Mouse (Mus musculus) ES-E14 (cell line): ENCODE results near the gene Lysmd2. TPM values are rescaled to one million over a fixed set of nuclear protein-coding genes. Genes with fewer than 3 reads are reported as not detected.
"Not testable (repeated sequence)": the region's sequence is repeated elsewhere in the genome, so short reads cannot be mapped to it uniquely, and the experiment has no call there.

Experiments
- DNase-seq: peaks from one replicate; pipeline ENCODE4 v3.0.0-alpha.2; 2013; ENCODE audit warnings: low read depth, low spot score
- H3K27ac ChIP-seq: 2 replicates; pipeline ENCODE4 v1.5.1; 2012; ENCODE audit warnings: low read depth, mild to moderate bottlenecking, low read length, moderate library complexity, mixed read lengths; ENCODE audit not compliant: poor library complexity, insufficient read depth, severe bottlenecking
- H3K36me3 ChIP-seq: 2 replicates; pipeline ENCODE4 v1.6.1; 2012; ENCODE audit warnings: mild to moderate bottlenecking, low read length, moderate library complexity, mixed read lengths; ENCODE audit not compliant: control insufficient read depth, poor library complexity, insufficient read depth, severe bottlenecking
- H3K4me1 ChIP-seq, 2 experiments: fragments of 150-350 bp in 1 of 2; sonication (generic) in 1 of 2; 2 replicates each; pipeline ENCODE4 v1.6.1; 2012; ENCODE audit warnings: low read length in 2 of 2, mild to moderate bottlenecking in 1 of 2, mixed read lengths in 1 of 2; ENCODE audit not compliant: control insufficient read depth in 2 of 2, insufficient read depth in 2 of 2, poor library complexity in 1 of 2
- H3K4me3 ChIP-seq, 2 experiments: fragments of 150-350 bp in 1 of 2; sonication (generic) in 1 of 2; 2 replicates each; pipeline ENCODE4 v1.5.1; 2012; ENCODE audit warnings: low read length in 2 of 2, low read depth in 1 of 2, mild to moderate bottlenecking in 1 of 2, mixed read lengths in 1 of 2; ENCODE audit not compliant: insufficient read depth in 1 of 2, poor library complexity in 1 of 2, severe bottlenecking in 1 of 2
- H3K9ac ChIP-seq: 2 replicates; pipeline ENCODE4 v1.6.1; 2012; ENCODE audit warnings: low read depth, mild to moderate bottlenecking, low read length, mixed read lengths; ENCODE audit not compliant: poor library complexity, insufficient read depth, severe bottlenecking
- H3K9me3 ChIP-seq: fragments of 150-350 bp; sonication (generic); 2 replicates; pipeline ENCODE4 v1.6.1; 2012; ENCODE audit warnings: low read depth, mild to moderate bottlenecking, low read length; ENCODE audit not compliant: control insufficient read depth, insufficient read depth
- CHD2 ChIP-seq: IDR thresholded peaks from 2 replicates; pipeline ENCODE4 v1.6.1; 2014; ENCODE audit warnings: mild to moderate bottlenecking, low read depth, low read length, inconsistent platforms
- HCFC1 ChIP-seq: IDR thresholded peaks from 2 replicates; pipeline ENCODE4 v1.6.1; 2012; ENCODE audit warnings: low read length, inconsistent platforms, borderline replicate concordance; ENCODE audit not compliant: insufficient read depth
- MAFK ChIP-seq: IDR thresholded peaks from 2 replicates; pipeline ENCODE4 v1.6.1; 2014; ENCODE audit warnings: mild to moderate bottlenecking, low read depth, low read length, inconsistent platforms; ENCODE audit not compliant: insufficient read depth
- ZC3H11A ChIP-seq: IDR thresholded peaks from 2 replicates; pipeline ENCODE4 v1.6.1; 2012; ENCODE audit warnings: low read depth, mild to moderate bottlenecking, inconsistent platforms, low read length, borderline replicate concordance
- ZNF384 ChIP-seq: IDR thresholded peaks from 2 replicates; pipeline ENCODE4 v1.6.1; 2012; ENCODE audit warnings: low read depth, low read length, inconsistent platforms
- in situ Hi-C, 2 experiments: fragments of 600-800 bp; cut with MboI; formaldehyde crosslinking; loops; one replicate each; pipeline ENCODE4 v1.15.1; 2025; ENCODE audit warnings: low sequenced_read_pairs in 2 of 2, inconsistent platforms in 1 of 2; ENCODE audit not compliant: unreplicated experiment in 2 of 2
- total RNA-seq: library from RNA; depleted of rRNA; stranded (reverse); fragments of 300-350 nt; gene quantifications from 2 replicates; pipeline ENCODE4 v1.2.3, GENCODE M21; 2012

Gene Lysmd2
- total RNA-seq, 1 experiment, result 6.3 TPM

GRCm38 (mm10) chr9:75633603-75634002 lies 8.1 kb downstream of the Lysmd2 start:
- TF ChIP-seq HCFC1 (no peak), ZC3H11A (no peak), ZNF384 (no peak), CHD2 (no peak), MAFK (no peak)
- in situ Hi-C loops, result no loop called here
- Histone ChIP-seq H3K36me3 (no peaks in the 10 kb centered on the region), H3K27ac (no peak overlapping the region), H3K9ac (no peak overlapping the region), H3K4me3 (no peak overlapping the region), H3K9me3 (no peaks in the 10 kb centered on the region), H3K4me1 (no peaks in the 10 kb centered on the region)
- DNase-seq, result no peak

DNA sequence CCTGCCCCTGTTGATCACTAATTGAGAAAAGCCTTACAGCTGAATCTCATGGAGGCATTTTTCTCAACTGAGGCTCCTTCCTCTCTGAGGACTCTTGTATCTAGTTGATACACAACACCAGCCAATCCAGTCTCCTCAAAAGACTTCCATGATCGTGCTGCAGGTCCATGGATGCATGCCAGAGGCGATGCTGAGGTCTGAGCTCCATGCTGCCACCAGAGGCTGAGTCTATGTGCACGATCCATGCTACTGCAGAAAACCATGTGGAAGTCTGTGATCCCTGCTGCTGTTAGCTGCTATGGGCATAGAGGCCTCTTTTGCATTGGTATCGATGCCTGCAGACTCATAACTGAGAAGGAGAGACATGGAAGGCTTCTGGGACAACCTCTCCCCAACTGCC lies 8.7 kb downstream of the Lysmd2 start:
- no peaks in the 10 kb centered on the region for H3K4me1 ChIP-seq
- H3K27ac ChIP-seq, result no peak overlapping the region
- TF ChIP-seq HCFC1 (no peak), CHD2 (no peak), MAFK (no peak), ZC3H11A (no peak), ZNF384 (no peak)
- in situ Hi-C loops, result no loop called here
- no peaks in the 10 kb centered on the region for H3K36me3 ChIP-seq
- DNase-seq, result no peak
- no peak overlapping the region for H3K9ac ChIP-seq
- no peaks in the 10 kb centered on the region for H3K9me3 ChIP-seq
- H3K4me3 ChIP-seq, result no peak overlapping the region

- Histone ChIP-seq H3K4me1 (peaks cover 0 to 2% of the 10 kb centered on the region in 2 experiments; a peak in 1 of 4 replicates), H3K27ac (no peak overlapping the region), H3K36me3 (no peaks in the 10 kb centered on the region), H3K9ac (no peak overlapping the region), H3K4me3 (no peak overlapping the region), H3K9me3 (no peaks in the 10 kb centered on the region)
- in situ Hi-C loops, result no loop called here
- no peak for DNase-seq
- TF ChIP-seq CHD2, result no peak
- TF ChIP-seq HCFC1, result no peak
- no peak for TF ChIP-seq MAFK
- no peak for TF ChIP-seq ZNF384
- no peak for TF ChIP-seq ZC3H11A
Measured at GRCm38 (mm10) chr9:75645405-75645804, 19.9 kb downstream of the Lysmd2 start.

- DNase-seq, result no peak
- Histone ChIP-seq H3K9me3 (no peaks in the 10 kb centered on the region), H3K9ac (no peak overlapping the region), H3K4me1 (no peaks in the 10 kb centered on the region), H3K27ac (no peak overlapping the region), H3K36me3 (no peaks in the 10 kb centered on the region), H3K4me3 (no peak overlapping the region)
- in situ Hi-C loops, result no loop called here
- TF ChIP-seq MAFK (no peak), HCFC1 (no peak), ZC3H11A (no peak), ZNF384 (no peak), CHD2 (no peak)
Measured at GRCm38 (mm10) chr9:75653981-75654911, 28.7 kb downstream of the Lysmd2 start.

DNA sequence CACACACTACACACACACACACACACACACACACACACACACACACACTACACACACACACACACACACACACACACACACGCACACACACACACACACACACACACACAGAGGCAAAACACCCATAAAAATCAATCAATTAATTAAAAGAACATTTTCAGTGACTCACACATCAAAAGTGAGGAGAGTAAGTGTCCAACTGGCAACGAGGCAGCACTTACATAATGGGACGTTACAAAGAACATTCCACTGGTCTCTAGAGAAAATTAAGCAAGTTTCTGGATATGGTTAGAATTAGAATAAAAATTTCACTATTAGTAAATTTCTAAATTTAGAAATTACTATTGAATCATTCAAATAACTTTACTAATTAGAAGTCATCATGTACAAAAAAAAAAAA lies 30.9 kb downstream of the Lysmd2 start:
- H3K27ac ChIP-seq, DNase-seq, H3K36me3 ChIP-seq, in situ Hi-C loops, H3K4me1 ChIP-seq, H3K4me3 ChIP-seq, H3K9me3 ChIP-seq, H3K9ac ChIP-seq: not testable (repeated sequence)
